Mouse (Mus musculus): ENCODE data around the gene 6030408B16Rik.

The 6030408B16Rik gene

DNA sequence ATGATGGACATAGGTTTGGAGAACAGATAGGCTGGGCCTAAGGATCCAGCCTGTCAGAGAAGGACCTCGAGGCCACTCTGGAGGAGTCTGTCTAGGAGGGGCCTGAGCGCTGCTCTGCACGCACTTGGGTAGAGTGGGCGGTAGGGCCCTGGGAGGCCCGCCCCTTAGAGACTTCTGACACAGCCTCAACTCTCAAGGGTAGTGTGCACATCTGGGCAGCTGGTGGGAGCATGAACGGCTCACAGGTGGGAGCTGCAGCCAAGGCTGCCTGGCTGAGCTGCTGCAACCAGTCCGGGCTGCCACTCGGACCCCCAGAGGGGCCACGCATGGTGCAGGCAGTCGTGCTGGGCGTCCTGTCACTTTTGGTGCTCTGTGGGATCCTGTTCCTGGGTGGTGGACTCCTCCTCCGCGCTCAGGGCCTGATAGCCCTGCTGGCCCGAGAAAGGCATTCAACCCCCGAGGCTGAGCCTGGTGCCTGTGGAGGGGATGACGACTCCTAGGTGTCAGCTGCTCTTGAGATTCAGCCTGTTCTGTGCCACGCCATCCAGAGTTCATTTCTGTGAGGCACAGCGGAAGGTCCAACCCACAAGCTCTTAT is at the start of gene 6030408B16Rik:
Gene 6030408B16Rik, plus strand, starts transcription at position 188 of the 597 bp plus-strand sequence.
- DNase-seq: no peak

DNA sequence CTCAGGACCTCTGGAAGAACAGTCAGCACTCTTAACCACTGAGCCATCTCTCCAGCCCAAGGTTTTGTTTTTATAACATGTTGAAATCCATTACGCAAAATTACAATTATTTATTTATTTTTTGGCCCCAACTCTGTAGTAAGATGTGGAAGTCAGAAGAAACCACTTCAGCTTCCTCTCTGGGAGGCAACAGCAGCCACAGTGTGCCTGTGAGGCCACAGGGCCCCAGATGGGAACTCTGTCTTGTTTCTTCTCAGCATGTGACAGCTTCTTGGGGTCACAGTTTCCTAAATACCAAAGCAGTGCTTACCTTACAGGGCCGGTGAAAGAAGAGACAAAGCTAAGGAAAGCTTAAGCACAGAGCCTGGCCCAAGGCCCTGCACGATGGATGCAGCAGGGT is 49.0 kb upstream of the 6030408B16Rik start:
- DNase-seq: peak; percentile 36

- DNase-seq: peak; percentile 97
Observed at GRCm38 (mm10) chr15:101246231-101247154, 46.5 kb upstream of the 6030408B16Rik start.

DNA sequence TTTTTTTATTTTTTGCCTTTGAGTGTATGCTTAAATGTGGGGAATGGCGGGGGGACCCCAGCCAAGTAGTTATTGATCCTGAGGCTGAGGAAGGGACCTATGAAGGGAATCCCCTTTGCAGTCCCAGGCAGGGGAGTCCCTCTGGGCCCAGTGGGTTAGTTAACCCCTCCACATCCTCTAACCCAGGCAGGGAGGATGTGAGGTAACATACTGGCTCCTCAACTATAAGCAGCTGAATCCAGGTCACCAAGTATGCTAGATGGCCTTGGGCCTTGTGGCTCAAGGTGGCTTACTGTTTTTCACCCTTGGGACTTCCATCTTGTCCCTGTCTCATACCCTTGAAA is 45.9 kb upstream of the 6030408B16Rik start:
- DNase-seq: peak; percentile 61

- DNase-seq: peak; percentile 39
Observed at GRCm38 (mm10) chr15:101248029-101248710, 44.8 kb upstream of the 6030408B16Rik start.

- no peak for DNase-seq
Observed at GRCm38 (mm10) chr15:101250220-101250800, 42.7 kb upstream of the 6030408B16Rik start.

DNA sequence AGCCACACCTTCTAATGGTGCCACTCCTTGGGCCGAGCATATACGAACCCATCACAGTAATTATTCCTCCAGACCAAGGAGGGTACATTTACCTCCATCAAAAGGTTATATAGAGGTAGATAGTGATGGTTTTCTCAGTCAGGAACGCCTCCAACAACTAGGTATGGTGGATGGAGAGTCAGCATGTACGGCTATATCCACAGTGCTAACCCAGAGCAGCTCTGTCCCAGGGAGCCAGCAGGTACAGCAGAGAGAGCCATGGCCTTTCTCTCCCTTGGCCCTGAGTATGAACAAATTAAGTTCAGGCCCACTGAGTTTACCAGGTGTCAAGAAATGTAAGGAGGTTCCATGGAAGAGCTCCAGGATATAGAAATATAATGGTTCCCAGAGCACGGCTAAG is 41.1 kb upstream of the 6030408B16Rik start:
- no peak for DNase-seq

DNA sequence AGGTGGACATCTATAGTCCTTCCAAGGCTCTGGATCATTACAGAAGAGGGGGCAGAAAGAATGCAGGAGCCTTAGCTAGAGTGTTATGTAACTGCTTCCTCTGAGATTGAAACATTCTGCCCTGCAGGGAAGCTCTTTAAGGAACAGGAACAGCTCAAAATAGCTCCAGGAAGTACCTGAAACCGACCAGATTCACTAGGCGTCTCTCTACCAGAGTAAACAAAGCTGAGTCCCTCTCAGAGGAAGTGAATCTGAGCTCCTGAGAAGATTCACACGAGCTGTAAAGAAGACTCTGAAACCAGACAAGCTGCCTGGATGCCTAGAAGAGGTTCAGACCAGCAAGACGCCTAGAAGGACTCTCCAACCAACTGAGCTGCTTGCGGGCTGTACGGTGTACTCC is 40.4 kb upstream of the 6030408B16Rik start:
- DNase-seq: no peak

- no peak for DNase-seq
Observed at GRCm38 (mm10) chr15:101253563-101253885, 39.5 kb upstream of the 6030408B16Rik start.

DNA sequence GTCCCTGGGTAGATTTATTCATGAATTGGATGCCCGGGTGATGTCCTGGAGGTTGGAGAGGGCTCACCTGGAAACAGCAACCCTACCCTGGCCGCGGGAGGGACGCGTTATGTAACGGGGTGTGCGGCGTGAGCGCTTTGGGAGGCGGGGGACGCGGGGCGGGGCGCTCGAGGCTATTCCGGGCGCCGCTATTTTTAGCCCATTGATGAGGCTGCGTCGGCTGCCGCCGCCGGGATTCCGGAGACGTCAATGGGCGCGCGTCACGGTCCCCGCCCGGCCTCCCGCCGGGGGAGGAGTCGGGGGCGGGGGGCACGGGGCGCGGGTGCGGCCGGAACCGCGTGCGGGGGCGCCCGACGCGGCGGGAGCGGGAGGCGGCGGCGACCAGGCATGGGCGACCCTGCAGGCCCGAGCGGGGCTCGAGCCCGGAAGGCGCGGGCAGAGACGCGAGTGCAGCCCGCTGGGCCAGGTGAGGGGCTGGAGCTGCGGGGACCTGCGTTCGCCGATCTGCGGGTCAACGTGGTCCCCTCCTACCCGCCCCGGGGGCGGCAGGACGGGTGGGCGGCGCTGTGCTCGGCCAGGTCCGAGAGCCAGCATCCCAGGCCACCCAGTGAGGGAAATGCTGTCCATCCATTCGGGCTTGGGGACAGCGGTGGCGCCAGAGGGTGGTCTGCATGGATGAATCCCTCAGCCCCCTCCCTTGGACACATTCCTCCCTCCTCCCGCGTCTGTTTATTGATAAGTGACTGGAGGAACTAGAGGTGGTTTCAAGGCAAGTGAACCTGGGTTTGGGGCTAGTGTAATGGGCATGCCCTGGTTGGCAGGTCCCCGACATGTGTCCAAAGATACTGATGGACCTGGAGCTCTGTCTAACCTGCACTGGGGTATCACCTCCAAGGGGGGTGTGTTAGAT is 38.9 kb upstream of the 6030408B16Rik start, which contains the start of gene Nr4a1:
Gene Nr4a1, plus strand, starts transcription at position 384 of the 910 bp plus-strand sequence.
- DNase-seq: peak; percentile 86

GRCm38 (mm10) chr15:101255842-101256462 is 37.1 kb upstream of the 6030408B16Rik start:
- no peak for DNase-seq

- no peak for DNase-seq
Observed at GRCm38 (mm10) chr15:101256463-101257206, 36.4 kb upstream of the 6030408B16Rik start.

DNA sequence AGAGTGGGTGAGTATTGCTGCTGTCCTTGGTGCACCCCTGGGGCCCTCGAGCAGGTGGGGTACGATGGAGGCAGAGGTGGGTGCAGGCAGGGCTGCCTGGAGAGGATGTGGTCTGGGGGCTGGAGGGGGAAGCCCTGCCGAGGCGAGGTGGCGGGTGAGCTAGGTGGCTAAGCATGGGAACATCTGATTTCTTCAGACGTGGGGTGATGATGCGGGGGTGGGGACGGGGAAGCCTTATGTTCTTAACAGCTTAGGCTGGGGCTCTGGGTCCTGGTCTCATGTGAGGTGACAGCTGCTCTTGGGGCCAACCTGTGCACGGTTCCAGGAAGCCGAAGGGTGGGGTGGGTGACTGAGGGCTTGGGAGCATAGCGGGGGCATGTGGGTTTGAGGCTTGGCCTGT is 34.6 kb upstream of the 6030408B16Rik start:
- DNase-seq: no peak

DNA sequence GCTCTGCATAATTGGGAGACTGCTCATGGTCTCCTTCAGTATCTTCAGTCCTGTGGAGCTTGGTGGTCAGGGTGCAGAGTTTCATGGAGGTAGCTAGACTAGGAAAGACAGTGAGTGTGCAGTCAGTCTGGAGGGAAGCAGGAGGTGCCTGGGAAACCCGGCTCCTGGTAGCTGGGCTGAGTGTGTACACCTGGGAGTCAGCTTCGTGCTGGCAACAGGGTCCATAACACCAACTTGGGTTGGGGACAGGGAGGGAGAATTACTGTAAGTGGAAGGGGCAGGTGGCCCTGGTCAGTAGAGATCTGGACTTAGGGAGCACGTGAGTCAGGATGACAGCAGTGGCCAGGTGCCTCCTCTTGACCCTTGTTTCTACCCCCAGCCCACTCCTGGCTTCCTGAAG is 33.1 kb upstream of the 6030408B16Rik start:
- no peak for DNase-seq

DNA sequence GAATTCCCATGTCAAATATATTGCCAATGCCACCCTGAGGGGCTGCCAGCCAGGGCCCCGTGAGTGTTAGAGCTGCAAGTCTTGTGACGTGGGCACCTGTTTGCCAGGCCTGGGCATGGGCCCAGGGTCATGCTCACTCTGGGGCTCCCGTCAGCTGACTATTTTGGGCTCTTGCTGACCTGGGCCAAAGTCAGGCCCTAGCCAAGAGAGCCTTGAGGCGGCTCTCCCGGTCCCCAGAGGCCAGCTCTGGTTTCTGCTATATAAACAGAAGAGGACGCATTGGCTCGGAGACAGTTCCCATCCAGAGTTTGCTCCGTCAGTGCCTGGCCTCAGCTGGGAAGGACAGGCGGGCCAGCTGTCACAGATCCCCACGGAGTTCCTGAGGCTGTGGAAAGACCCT is 32.6 kb upstream of the 6030408B16Rik start:
- no peak for DNase-seq

DNA sequence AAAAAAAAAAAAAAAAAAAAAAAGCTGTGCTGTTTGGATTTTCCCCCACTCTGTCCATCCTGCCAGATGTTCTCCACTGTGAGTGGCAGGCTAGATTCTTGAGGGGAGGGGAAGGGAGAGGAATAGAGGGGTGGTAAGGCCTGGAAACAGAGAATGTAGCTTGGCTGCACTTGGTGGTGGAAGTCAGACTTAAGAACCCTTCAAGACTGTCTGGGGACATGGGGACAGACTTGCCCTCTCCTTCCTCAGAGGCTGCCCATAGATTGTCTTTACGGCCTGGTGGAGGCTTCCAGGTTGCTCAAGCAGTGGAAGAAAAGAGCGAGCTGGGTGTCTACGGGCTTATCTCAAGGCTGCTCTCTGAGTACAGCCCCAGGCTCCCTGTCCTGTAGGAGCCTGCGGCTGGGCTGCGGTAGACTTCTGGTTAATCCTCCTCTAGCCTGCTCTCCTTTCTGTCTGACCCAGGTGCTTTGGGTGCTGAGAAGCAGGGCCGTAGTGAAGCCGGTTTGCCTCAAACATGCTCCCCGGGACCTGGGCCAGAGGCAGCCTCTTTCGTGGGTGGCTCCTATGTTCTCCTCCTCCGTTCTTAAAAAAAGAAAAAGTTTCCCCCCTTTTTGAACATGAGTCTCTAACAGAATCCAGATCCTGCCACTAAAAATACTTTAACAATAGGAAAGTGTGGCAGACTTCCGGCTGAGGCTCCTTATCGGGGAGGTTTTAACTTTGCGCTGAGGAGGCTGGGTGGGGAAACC is 32.0 kb upstream of the 6030408B16Rik start:
- DNase-seq: no peak

GRCm38 (mm10) chr15:101262502-101262901 is 30.5 kb upstream of the 6030408B16Rik start:
- DNase-seq: no peak

DNA sequence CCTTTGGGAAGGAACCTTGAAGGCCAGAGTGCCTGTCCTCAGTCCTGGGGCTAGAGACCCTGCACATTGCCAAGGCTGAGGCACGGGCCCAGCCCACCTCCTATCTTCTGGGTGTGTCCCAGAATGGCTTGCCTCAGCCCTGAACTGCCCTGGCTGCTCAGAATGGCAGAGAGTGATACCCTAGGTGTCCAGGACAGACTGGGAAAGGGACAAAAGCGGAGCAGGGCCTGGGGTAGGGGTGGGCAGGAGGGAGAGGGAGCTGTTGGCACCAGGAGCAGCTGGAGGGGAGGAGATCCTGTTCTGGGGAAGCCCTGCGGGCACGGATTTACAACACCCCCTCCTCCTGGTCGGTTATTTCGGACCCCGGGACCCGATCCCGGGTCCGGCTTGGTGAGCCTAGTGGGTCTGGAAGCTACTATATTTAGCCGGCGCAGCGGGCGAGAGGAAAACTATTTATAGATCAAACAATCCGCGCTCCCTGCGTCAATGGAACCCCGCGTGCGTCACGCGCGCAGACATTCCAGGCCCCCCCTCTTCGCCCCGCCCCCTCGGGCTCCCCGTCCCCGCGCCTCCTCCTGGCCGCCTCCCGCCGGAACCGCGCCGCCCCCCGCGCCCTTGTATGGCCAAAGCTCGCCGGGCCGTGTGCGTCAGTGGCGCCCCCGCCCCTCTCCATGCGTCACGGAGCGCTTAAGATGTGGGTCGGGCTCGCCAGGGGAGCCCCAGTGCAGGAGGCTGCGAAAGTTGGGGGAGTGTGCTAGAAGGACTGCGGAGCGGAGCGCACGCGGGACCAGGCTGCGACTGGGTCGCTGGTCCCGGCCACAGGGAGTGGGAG is 26.7 kb upstream of the 6030408B16Rik start:
- peak; percentile 86 for DNase-seq

Measured in cerebellum, adult 11-12 months (tissue).